Mouse (Mus musculus) brain, embryonic 14.5 days (tissue): ENCODE results near the gene Brsk2. TPM values are rescaled to one million over a fixed set of nuclear protein-coding genes. Genes with fewer than 3 reads are reported as not detected.
"Not testable (repeated sequence)": the region's sequence is repeated elsewhere in the genome, so short reads cannot be mapped to it uniquely, and the experiment has no call there.

ENCODE experiments used
- DNase-seq: peaks from one replicate; pipeline ENCODE4 v3.0.0-alpha.2; 2011; ENCODE audit warnings: low read depth
- CTCF ChIP-seq: fragments of 200-500 bp; IDR thresholded peaks from 2 replicates; pipeline ENCODE4 v1.5.1; 2012; ENCODE audit warnings: inconsistent platforms, mild to moderate bottlenecking, moderate library complexity, borderline replicate concordance; ENCODE audit not compliant: insufficient read depth, insufficient read length; ENCODE audit errors: extremely low read depth
- POLR2A ChIP-seq: fragments of 200-500 bp; IDR thresholded peaks from 2 replicates; pipeline ENCODE4 v1.6.1; 2012; ENCODE audit warnings: mild to moderate bottlenecking, inconsistent platforms, borderline replicate concordance; ENCODE audit not compliant: poor library complexity, insufficient read depth, insufficient read length, severe bottlenecking; ENCODE audit errors: extremely low read depth
- polyA plus RNA-seq: library from polyadenylated mRNA; depleted of rRNA; stranded (reverse); fragments of >200 nt; gene quantifications from 2 replicates; pipeline ENCODE4 v1.2.3, GENCODE M21; 2012; rRNA removed

Gene Brsk2
- polyA plus RNA-seq, result 179 and 184 TPM in 2 replicates

DNA sequence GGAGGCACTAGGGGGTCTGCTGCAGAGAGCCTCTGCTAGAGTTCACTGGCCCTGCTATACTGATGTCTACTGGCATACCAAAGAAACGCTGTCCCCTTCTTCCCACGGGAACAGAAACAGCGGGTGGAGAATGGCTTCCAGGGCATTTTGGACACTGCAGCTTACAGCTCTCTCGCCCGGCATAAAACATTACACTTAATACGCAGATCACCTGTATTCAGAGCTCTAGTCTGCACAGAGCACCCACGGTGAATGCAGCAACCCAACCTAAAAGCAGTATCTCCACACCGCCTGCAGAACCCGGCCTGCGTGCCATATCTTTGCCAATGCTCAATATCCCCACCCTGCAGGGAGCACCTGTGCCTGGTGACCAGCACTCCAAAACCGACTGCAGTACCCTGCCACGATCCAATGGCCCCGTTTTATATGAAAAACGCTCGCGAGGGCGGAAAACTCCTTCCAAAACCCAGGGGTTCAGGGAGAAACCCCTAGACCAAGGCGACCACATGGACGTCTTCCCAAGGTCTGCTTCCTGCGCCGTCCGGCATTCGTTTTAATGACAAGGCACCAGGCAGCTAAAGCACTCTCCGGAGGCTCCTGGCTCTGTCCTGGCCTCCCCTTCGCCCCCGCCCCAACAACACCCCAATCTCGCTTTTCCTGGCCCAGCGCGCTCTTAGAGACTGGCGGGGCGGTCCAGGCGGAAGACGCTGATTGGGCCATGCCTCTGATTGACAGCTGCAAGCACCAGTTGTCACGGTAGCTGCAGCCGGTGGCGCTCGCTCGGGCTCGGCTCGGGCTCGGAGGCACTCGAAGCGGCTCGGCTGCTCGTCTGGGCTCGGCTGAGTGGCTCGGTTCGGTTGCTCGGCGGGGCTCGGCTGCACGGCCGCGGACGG is at the start of gene Brsk2:
Brsk2 (plus strand) TSS at position 846 of the 893 bp plus-strand sequence.
- DNase-seq, result peak; percentile 99
- TF ChIP-seq CTCF, result no peak
- peak; percentile 53 for TF ChIP-seq POLR2A

DNA sequence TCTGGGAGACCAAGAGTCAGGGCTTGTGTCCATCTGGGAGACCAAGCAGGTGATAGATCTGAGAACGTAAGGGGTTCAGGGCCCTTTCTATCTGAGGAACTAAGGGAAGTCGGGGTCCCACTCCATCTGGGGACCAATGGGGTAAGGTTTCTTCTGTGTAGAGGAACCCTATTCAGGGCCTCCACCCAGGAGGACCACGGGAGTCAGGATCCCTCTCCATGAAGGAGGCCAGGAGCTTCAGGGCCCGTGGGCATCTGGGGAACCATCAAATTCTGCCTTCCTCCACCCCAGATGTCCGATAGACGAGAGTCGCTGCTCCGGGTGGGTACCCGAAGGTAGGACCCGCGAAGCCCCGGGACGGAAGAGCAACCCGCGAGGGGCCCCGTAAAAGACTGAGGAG is 47.7 kb upstream of the Brsk2 start:
- DNase-seq, result no peak
- TF ChIP-seq POLR2A (no peak), CTCF (no peak)

DNA sequence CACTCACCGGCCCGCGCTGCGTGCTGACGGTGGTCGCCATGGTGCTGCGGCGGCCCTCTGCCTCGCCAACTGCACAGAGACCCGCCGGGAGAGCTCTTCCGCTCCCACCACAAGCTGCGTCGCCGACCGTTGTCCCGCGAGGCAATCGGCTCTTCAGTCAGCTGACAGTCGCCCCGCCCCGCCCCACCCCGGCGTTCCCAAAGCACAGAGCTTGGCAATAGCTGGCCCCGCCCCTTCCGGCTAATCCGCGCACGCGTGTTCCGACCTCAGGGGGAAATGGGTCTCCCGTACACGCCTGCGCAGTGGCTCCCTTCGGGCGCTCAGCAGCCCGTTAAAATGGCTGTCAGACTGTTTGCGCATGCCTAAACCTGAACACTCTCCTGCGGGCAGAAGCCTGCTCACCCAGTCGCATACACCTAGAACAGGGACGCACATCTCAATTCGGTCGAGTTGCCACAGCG is 47.3 kb upstream of the Brsk2 start:
- TF ChIP-seq POLR2A, result peak; percentile 74
- TF ChIP-seq CTCF, result no peak
- DNase-seq, result peak; percentile 100

DNA sequence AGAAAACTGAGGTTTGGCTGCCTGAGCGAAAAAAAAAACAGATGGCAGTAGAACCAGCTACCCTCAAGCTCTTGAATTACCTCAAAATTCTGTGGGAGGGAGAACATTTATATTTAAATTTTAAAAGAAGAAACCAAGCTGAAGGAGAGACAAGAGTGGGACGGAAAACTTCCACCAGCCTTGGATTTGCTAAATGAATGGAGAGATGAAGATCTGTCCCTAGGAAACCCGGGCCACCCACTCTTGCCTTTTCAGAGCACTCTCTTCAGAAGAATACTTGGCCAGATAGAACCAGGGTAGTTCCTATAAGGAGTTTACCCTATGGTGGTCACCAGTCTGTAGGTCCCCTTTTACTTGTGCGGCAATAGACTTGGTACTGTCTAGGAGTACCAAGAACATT is 46.8 kb upstream of the Brsk2 start:
- DNase-seq, result no peak
- no peak for TF ChIP-seq POLR2A
- TF ChIP-seq CTCF, result no peak

DNA sequence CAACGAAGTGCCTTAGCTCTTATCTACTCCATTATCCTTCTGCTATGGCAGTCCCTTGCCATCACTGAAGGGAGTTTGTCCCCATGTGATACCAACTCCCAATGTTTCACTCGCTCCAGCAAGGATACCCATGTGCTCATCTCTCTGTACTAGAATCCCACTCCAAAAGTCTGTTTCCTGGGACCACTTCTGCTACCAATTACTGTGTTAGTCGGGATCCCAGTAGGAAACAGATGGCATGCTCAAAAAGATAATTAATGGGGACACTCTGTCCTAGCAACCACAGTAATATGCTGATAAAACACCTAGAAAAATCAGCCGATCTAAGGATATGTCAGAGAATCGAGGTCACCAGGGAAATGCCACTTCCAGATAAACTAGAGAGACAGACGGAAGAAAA is 41.0 kb upstream of the Brsk2 start:
- no peak for TF ChIP-seq POLR2A
- TF ChIP-seq CTCF, result no peak
- peak; percentile 11 for DNase-seq

DNA sequence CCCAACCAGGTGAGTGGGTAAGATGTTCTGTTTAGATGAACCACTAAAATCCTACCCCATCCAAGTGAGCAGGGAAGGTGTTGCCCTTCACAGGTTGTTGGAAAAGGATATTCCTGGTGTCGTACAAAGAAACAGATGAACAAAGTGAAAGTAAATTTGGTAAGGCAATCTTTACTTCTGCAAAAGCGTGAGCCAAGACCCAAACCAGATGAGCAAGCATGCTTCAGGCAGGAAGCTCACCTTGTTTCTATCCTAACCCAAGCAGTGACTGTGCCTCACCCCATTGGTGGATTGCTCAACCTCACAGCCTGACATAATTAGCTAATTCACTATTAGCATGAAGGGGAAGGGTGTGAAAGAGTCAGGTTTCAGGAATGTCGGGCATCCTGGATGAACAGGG is 38.2 kb upstream of the Brsk2 start:
- DNase-seq, result no peak
- TF ChIP-seq POLR2A (no peak), CTCF (no peak)

DNA sequence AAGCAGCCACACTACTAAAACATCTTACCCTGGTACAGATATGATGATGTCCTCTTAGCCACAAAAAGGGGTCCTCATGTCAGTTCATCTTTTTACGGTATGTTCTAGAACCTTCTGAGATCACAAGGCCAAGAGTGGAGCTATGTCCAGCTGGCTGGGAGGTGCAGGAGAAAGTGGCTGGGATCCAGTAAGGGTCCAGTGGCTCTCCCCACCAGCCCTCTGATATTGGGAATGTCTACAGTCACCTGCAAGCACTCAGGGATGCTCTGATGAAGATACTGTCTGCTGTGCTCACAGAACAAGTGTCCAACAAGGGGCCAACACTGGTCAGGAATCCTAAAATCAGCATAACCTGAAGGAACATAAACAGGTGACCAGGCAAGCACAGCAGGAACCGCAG is 31.1 kb upstream of the Brsk2 start, which contains the start of gene Tollip:
Tollip (minus strand) TSS at position 101 of the 400 bp plus-strand sequence.
- TF ChIP-seq CTCF (no peak), POLR2A (no peak)
- DNase-seq, result no peak

DNA sequence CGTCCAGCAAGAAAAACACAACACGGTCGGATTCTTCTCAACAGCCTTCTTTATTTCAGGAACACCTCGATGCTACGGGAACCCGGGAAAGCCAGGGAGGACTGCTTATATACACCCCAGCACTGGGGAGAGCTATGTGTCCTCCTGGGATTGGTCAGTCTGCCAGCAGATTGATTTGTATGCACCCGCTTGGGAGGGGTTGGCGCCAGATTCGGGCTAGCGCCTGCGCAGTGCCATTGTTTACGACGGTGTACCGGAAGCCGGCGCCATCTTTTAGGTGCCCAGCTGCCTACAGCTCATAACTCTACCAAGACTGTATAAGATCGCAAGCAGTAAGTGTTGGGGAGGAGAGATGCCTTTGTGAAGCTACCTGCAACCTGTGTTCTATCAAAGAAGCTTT is 25.4 kb upstream of the Brsk2 start:
- not testable (repeated sequence) for DNase-seq

DNA sequence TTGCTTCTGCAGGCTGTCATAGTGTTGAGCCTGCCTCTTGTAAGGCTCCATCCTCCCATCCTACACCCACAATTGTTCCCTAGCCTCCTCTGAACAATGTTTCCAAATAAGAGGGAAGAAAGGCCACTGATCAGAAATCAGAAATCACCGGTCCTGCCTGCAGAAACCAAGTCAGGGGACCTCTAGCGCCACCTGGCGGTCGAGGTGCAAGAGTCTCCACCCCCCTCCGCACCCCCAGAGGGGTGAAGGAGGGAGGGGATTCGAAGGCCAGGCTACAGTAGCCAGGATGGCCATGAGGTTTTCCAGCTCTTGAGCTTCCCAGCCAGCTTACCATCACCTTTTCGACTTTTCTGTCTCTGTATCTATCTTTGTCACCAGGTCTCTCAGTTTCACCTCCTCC is 24.6 kb upstream of the Brsk2 start:
- TF ChIP-seq POLR2A (no peak), CTCF (peak; percentile 97)
- peak; percentile 82 for DNase-seq

DNA sequence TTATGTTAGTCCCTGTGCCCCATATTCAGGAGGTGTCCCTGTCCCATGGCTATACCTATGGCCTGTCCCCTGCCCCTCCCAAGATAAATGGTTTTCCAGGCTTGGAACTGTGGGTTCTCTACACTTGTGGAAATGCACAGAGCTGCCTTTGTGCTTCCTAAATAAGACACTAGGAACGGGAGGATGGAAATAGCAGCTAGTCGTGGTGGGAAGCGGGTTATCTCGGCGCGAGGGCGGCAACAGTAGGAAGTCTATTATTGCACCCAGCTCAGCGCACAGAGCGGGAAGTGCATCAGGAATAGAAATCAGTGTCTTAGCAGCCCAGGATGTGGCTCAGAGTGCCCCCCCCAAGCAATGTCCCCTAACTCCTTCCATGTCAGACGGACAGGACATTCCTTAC is 20.9 kb upstream of the Brsk2 start:
- DNase-seq, result peak; percentile 18
- TF ChIP-seq CTCF (no peak), POLR2A (no peak)

DNA sequence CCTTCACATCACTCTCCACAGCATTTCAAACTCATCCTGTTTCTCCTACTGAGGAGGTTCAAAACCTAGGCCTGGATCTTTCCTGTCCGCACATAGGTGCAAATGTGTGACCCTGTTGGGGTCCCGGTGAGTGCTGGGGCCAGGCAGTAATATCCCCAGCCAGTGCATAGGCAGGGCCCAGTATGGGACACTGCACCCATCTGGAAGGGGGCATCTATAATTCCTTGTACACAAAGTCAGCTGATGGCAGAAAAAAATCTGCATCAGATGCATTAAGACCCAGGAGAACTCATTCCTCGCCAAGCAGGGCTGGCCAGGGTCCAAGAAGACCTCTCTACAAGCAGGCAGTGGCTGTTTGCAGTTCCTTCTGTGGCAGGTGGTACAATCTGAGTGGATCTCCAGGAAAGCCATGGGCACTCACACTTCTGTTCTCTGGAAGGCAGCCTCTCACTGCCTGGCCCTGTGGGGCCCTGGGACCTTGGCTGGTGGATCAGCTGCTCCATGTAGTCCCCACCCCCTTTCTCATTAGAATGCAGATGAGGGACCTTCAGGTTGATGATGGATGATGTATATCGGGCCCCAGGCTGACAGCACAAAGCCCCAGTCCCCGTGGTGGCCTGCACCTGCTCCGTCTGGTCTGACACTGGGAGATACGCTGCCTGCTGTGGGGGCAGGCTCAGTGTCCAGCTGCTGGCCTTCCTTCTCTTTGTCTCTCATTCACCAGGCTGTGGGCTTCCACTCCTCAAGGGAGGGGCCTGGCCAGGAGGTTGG is 15.2 kb upstream of the Brsk2 start:
- TF ChIP-seq POLR2A (no peak), CTCF (no peak)
- DNase-seq, result peak; percentile 87
